Mouse (Mus musculus) hindbrain, embryonic 14.5 days (tissue): ENCODE measurements around the gene Pla2g2d. TPM values are rescaled to one million over a fixed set of nuclear protein-coding genes. Genes with fewer than 3 reads are reported as not detected.
"Not testable (repeated sequence)": the region's sequence is repeated elsewhere in the genome, so short reads cannot be mapped to it uniquely, and the experiment has no call there.

Source experiments
- ATAC-seq: fragments of 200-750 bp; cut with Nextera tagmentation; 2 replicates; pipeline ENCODE4 v1.8.0; 2017; ENCODE audit warnings: moderate number of reproducible peaks, mild to moderate bottlenecking, moderate TSS enrichment, moderate library complexity; ENCODE audit not compliant: low FRiP score
- DNase-seq: peaks from one replicate; pipeline ENCODE4 v3.0.0-alpha.2; 2015; ENCODE audit warnings: low spot score
- H3K27ac ChIP-seq: fragments of 300-500 bp; sonication (generic); 2 replicates; pipeline ENCODE4 v1.5.1; 2014; ENCODE audit warnings: mild to moderate bottlenecking, moderate library complexity
- H3K27me3 ChIP-seq: fragments of 300-500 bp; sonication (generic); 2 replicates; pipeline ENCODE4 v1.6.1; 2014; ENCODE audit warnings: mild to moderate bottlenecking, low read length, mixed read lengths; ENCODE audit not compliant: control insufficient read depth, insufficient read depth
- H3K36me3 ChIP-seq: fragments of 300-500 bp; sonication (generic); replicated peaks from 2 replicates; pipeline ENCODE4 v1.6.1; 2014; ENCODE audit not compliant: control insufficient read depth, insufficient read depth
- H3K4me1 ChIP-seq: fragments of 300-500 bp; sonication (generic); replicated peaks from 2 replicates; pipeline ENCODE4 v1.6.1; 2014; ENCODE audit warnings: antibody characterized with exemption, low read length, mixed read lengths; ENCODE audit not compliant: control insufficient read depth, insufficient read depth
- H3K4me2 ChIP-seq: fragments of 300-500 bp; sonication (generic); replicated peaks from 2 replicates; pipeline ENCODE4 v1.6.1; 2014; ENCODE audit warnings: mild to moderate bottlenecking, moderate library complexity
- H3K4me3 ChIP-seq: fragments of 300-500 bp; sonication (generic); replicated peaks from 2 replicates; pipeline ENCODE4 v1.5.1; 2014; ENCODE audit warnings: mild to moderate bottlenecking, low read length
- H3K9ac ChIP-seq: fragments of 300-500 bp; sonication (generic); 2 replicates; pipeline ENCODE4 v1.6.1; 2014
- H3K9me3 ChIP-seq: fragments of 300-500 bp; sonication (generic); 2 replicates; pipeline ENCODE4 v1.6.1; 2016; ENCODE audit warnings: low read length; ENCODE audit not compliant: control insufficient read depth
- WGBS: fragments of 180-500 bp; shearing (Covaris S2); extraction: QIAGEN DNeasy Blood & Tissue Kit; methylation state at CpG from one replicate; pipeline ENCODE4 v1.1.7; 2014; 5-methylcytosine and 5-hydroxymethylcytosine counted together
- polyA plus RNA-seq: library from polyadenylated mRNA; unstranded; fragments of >200 nt; fragmentation: Nextera tagmentation; extraction: Ambion mirVana; gene quantifications from 2 replicates; pipeline ENCODE4 v1.2.1, GENCODE M21; 2014

The Pla2g2d gene
- polyA plus RNA-seq, 1 experiment from 2014 or later: 0.62 TPM

- ATAC-seq (no peak), DNase-seq (no peak)
- 90% methylated on average over 8 of the region's 8 CpGs for WGBS
Observed at GRCm38 (mm10) chr4:138806160-138806559, 30.6 kb downstream of the Pla2g2d start.

GRCm38 (mm10) chr4:138806920-138807541 is 31.5 kb downstream of the Pla2g2d start:
- H3K4me1 ChIP-seq: no peaks in the 10 kb centered on the region; the same call in 1 of the 2 replicates
- no peaks in the 10 kb centered on the region for H3K36me3 ChIP-seq
- H3K9me3 ChIP-seq: no peaks in the 10 kb centered on the region
- H3K4me3 ChIP-seq: no peak overlapping the region
- DNase-seq (no peak), ATAC-seq (no peak)
- no peak overlapping the region for H3K27ac ChIP-seq
- H3K9ac ChIP-seq: no peak overlapping the region
- H3K4me2 ChIP-seq: no peak overlapping the region
- H3K27me3 ChIP-seq: no peaks in the 10 kb centered on the region
- WGBS: 72% methylated on average over 7 of the region's 7 CpGs

More at GRCm38 (mm10) chr4:138806160-138806559, 30.6 kb downstream of the Pla2g2d start:
- no peaks in the 10 kb centered on the region; the same call in 1 of the 2 replicates for H3K4me1 ChIP-seq
- H3K4me2 ChIP-seq: no peak overlapping the region
- H3K27me3 ChIP-seq: no peaks in the 10 kb centered on the region
- H3K9me3 ChIP-seq: no peaks in the 10 kb centered on the region
- H3K4me3 ChIP-seq: no peak overlapping the region
- H3K9ac ChIP-seq: no peak overlapping the region
- H3K27ac ChIP-seq: no peak overlapping the region
- H3K36me3 ChIP-seq: no peaks in the 10 kb centered on the region

- DNase-seq: no peak
- Histone ChIP-seq H3K4me1 (no peaks in the 10 kb centered on the region), H3K4me2 (no peak overlapping the region), H3K9me3 (no peaks in the 10 kb centered on the region), H3K36me3 (no peaks in the 10 kb centered on the region), H3K27me3 (no peaks in the 10 kb centered on the region), H3K4me3 (no peak overlapping the region), H3K9ac (no peak overlapping the region), H3K27ac (no peak overlapping the region)
- WGBS: 83% methylated on average over 9 of the region's 9 CpGs
- ATAC-seq: no peak
Observed at GRCm38 (mm10) chr4:138816166-138816565, 40.6 kb downstream of the Pla2g2d start.

GRCm38 (mm10) chr4:138817736-138818135 is 42.2 kb downstream of the Pla2g2d start:
- Histone ChIP-seq H3K4me2 (no peak overlapping the region), H3K4me3 (no peak overlapping the region), H3K9ac (no peak overlapping the region), H3K4me1 (no peaks in the 10 kb centered on the region), H3K9me3 (no peaks in the 10 kb centered on the region), H3K27ac (no peak overlapping the region), H3K27me3 (no peaks in the 10 kb centered on the region), H3K36me3 (no peaks in the 10 kb centered on the region)
- DNase-seq: no peak
- no peak for ATAC-seq
- WGBS: 83% methylated on average over 6 of the region's 6 CpGs

- ATAC-seq (no peak), DNase-seq (no peak)
- H3K36me3 ChIP-seq: no peaks in the 10 kb centered on the region
- no peak overlapping the region for H3K4me3 ChIP-seq
- no peak overlapping the region for H3K4me2 ChIP-seq
- H3K27ac ChIP-seq: no peak overlapping the region
- H3K27me3 ChIP-seq: no peaks in the 10 kb centered on the region
- no peaks in the 10 kb centered on the region for H3K4me1 ChIP-seq
- H3K9me3 ChIP-seq: no peaks in the 10 kb centered on the region
- H3K9ac ChIP-seq: no peak overlapping the region
- WGBS: 54% methylated on average over 8 of the region's 8 CpGs
Observed at GRCm38 (mm10) chr4:138819101-138819500, 43.6 kb downstream of the Pla2g2d start.

GRCm38 (mm10) chr4:138821036-138821435 is 45.5 kb downstream of the Pla2g2d start:
- Histone ChIP-seq H3K27ac (no peak overlapping the region), H3K4me3 (no peak overlapping the region), H3K4me1 (no peaks in the 10 kb centered on the region), H3K36me3 (no peaks in the 10 kb centered on the region), H3K4me2 (no peak overlapping the region), H3K27me3 (no peaks in the 10 kb centered on the region), H3K9ac (no peak overlapping the region), H3K9me3 (no peaks in the 10 kb centered on the region)
- DNase-seq: no peak
- no peak for ATAC-seq
- WGBS: 85% methylated on average over 2 of the region's 2 CpGs

- H3K9ac ChIP-seq, H3K4me3 ChIP-seq, H3K27me3 ChIP-seq, H3K4me1 ChIP-seq, ATAC-seq, H3K27ac ChIP-seq, H3K9me3 ChIP-seq, DNase-seq, H3K4me2 ChIP-seq, H3K36me3 ChIP-seq: not testable (repeated sequence)
- 83% methylated on average over 2 of the region's 2 CpGs for WGBS
Observed at GRCm38 (mm10) chr4:138824161-138824560, 48.6 kb downstream of the Pla2g2d start.

- no peaks in the 10 kb centered on the region for H3K27me3 ChIP-seq
- H3K4me2 ChIP-seq: no peak overlapping the region
- no peak for ATAC-seq
- WGBS: 93% methylated on average over 2 of the region's 2 CpGs
- H3K36me3 ChIP-seq: no peaks in the 10 kb centered on the region
- DNase-seq: no peak
- H3K4me1 ChIP-seq: no peaks in the 10 kb centered on the region
- H3K9ac ChIP-seq: no peak overlapping the region
- H3K9me3 ChIP-seq: no peaks in the 10 kb centered on the region
- no peak overlapping the region for H3K4me3 ChIP-seq
- H3K27ac ChIP-seq: no peak overlapping the region
Observed at GRCm38 (mm10) chr4:138824660-138825059, 49.1 kb downstream of the Pla2g2d start.

- Histone ChIP-seq H3K4me1 (no peaks in the 10 kb centered on the region), H3K9me3 (no peaks in the 10 kb centered on the region), H3K9ac (no peak overlapping the region), H3K4me2 (no peak overlapping the region), H3K36me3 (no peaks in the 10 kb centered on the region), H3K4me3 (no peak overlapping the region), H3K27ac (no peak overlapping the region), H3K27me3 (no peaks in the 10 kb centered on the region)
- ATAC-seq (no peak), DNase-seq (no peak)
- WGBS: 69% methylated on average over 18 of the region's 18 CpGs
Observed at GRCm38 (mm10) chr4:138825751-138826567, 50.4 kb downstream of the Pla2g2d start.
